Comparison of ENCODE assay signal across 18 mouse cellular contexts in the genomic region with DNA sequence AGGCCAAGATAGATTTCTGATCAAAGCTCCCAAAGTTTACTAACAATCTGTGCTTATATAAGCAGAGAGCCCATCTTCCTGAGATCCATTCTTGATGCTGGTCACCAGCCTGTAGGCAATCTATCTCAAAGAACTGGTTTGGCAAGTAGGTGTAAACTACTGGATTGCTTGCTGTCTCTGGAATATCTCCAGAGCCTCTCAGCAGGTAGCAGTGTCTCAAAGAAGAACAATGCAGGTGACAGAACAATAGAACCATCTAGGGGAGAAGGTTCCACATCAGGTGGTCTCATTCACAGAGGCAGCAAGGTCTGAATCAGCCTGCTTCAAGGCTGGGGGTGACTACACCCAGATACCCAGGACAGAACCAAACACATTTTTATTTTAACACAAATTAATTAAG.
"Had no signal": no experiment of that assay in that cellular context is flagged by ENCODE, and none has a peak within 500 bp of the region (broad histone marks: within the 10 kb centered on the region; RNA-seq: fewer than 3 reads in every experiment).

No protein-coding gene starts in this region.

- H3K9me3 ChIP-seq: midbrain, embryonic 10.5 days; midbrain, embryonic 12.5 days; neural tube, embryonic 13.5 days; neural tube, embryonic 15.5 days had no signal

- H3K4me1 ChIP-seq: midbrain, embryonic 10.5 days; midbrain, embryonic 12.5 days; neural tube, embryonic 13.5 days; neural tube, embryonic 15.5 days had no signal

- H3K36me3 ChIP-seq: midbrain, embryonic 10.5 days; midbrain, embryonic 12.5 days; neural tube, embryonic 13.5 days; neural tube, embryonic 15.5 days had no signal

- H3K4me3 ChIP-seq: midbrain, embryonic 10.5 days; midbrain, embryonic 12.5 days; myocyte; neural tube, embryonic 13.5 days; neural tube, embryonic 15.5 days had no signal

- H3K27me3 ChIP-seq: midbrain, embryonic 12.5 days; neural tube, embryonic 13.5 days; neural tube, embryonic 15.5 days had no signal

- DNase-seq: lung, adult 18-20 months; lung, embryonic 14.5 days; lung, postnatal 10 days; lung, postnatal 4 days; midbrain, embryonic 14.5 days; retina, postnatal 1 day; right cerebral cortex, adult 18-20 months; right cerebral cortex, postnatal 25 days; right cerebral cortex, postnatal 4 days; spleen, adult 18-20 months; thymus, adult 18-20 months; thymus, postnatal 25 days; thymus, postnatal 4 days had no signal

- H3K9ac ChIP-seq: lung, embryonic 14.5 days; midbrain, embryonic 12.5 days; neural tube, embryonic 13.5 days; neural tube, embryonic 15.5 days had no signal

- H3K27ac ChIP-seq: midbrain, embryonic 10.5 days; midbrain, embryonic 12.5 days; neural tube, embryonic 13.5 days; neural tube, embryonic 15.5 days had no signal
